Mouse (Mus musculus) ES-Bruce4 (cell line): ENCODE results near the gene Pdf. TPM values are rescaled to one million over a fixed set of nuclear protein-coding genes. Genes with fewer than 3 reads are reported as not detected.

Experiments
- H3K27ac ChIP-seq: 2 replicates; pipeline ENCODE4 v1.5.1; 2012; ENCODE audit warnings: low read length, inconsistent platforms; ENCODE audit not compliant: insufficient read depth
- H3K27me3 ChIP-seq: 2 replicates; pipeline ENCODE4 v1.6.1; 2012; ENCODE audit warnings: mild to moderate bottlenecking, low read length, inconsistent platforms; ENCODE audit not compliant: control insufficient read depth, poor library complexity, insufficient read depth, severe bottlenecking
- H3K36me3 ChIP-seq: 2 replicates; pipeline ENCODE4 v1.6.1; 2012; ENCODE audit warnings: inconsistent platforms, mild to moderate bottlenecking, low read length, moderate library complexity; ENCODE audit not compliant: control insufficient read depth, poor library complexity, insufficient read depth, severe bottlenecking
- H3K4me1 ChIP-seq: one replicate; pipeline ENCODE4 v1.8.1; 2011; ENCODE audit warnings: low read length; ENCODE audit not compliant: control insufficient read depth, insufficient read depth
- H3K4me3 ChIP-seq: 2 replicates; pipeline ENCODE4 v1.5.1; 2011; ENCODE audit warnings: low read depth, mild to moderate bottlenecking, low read length
- H3K9ac ChIP-seq: 2 replicates; pipeline ENCODE4 v1.6.1; 2012; ENCODE audit warnings: low read depth, mild to moderate bottlenecking, inconsistent platforms; ENCODE audit not compliant: poor library complexity, severe bottlenecking
- H3K9me3 ChIP-seq: replicated peaks from 2 replicates; pipeline ENCODE4 v1.6.1; 2012; ENCODE audit warnings: mild to moderate bottlenecking, low read length, inconsistent platforms; ENCODE audit not compliant: control insufficient read depth, poor library complexity, insufficient read depth, severe bottlenecking
- CTCF ChIP-seq: IDR thresholded peaks from one replicate; pipeline ENCODE4 v1.8.1; 2011; ENCODE audit warnings: low read depth, low read length
- EP300 ChIP-seq: IDR thresholded peaks from 2 replicates; pipeline ENCODE4 v1.6.1; 2011; ENCODE audit warnings: low read depth, low read length; ENCODE audit not compliant: insufficient read depth
- POLR2A ChIP-seq: IDR thresholded peaks from one replicate; pipeline ENCODE4 v1.8.1; 2011; ENCODE audit warnings: low read length; ENCODE audit not compliant: insufficient read depth
- polyA plus RNA-seq: library from polyadenylated mRNA; stranded (reverse); fragments of >200 nt; gene quantifications from 2 replicates; pipeline ENCODE4 v1.2.4, GENCODE M21; 2011; ENCODE audit warnings: low read depth; ENCODE audit not compliant: missing spikeins, insufficient read depth, insufficient read length

Gene Pdf
- polyA plus RNA-seq, 1 experiment: 5.7 TPM

DNA sequence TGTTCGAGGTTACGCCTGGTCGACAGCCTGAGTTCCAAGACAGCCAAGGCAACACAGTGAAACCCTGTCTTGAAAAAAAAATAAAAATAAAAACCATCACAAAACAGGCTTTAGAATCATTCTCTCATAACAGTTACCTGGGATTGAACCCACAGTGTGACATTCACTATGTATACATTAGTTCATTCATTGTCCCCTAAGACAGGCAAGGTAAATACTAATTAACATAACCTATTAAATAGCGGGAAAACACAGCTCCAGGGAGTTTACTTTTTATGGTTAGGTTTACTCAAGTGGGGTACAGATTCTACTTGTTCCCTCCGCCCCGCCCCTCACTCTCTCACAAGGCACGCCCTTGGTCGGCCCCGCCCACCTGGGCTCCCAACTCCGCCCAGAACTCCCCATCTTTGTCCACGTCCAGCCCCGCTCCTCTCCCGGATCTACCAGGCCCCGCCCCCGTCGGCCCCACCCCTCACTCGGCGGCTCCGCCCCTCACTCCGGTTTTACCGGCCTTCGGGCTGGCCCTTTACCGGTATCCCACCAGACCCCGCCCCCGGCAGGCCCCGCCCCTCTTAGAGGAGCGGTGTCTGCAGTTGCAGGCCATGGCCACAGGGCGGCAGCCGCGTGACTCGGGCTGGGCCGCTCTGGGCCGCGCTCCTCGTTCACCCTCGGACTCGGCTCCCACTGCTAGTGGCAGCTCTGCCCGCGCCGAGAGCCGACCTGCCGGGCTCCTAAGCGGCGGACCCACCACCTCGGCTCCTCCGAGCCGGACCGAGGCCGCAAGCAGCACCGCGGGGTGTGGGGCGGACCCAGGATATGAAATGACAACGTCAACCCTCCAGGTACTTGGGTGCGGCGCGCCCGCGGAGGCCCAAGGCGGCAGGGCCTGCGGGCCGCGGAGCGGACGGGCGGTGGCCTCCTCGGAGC lies 17.5 kb downstream of the Pdf start, which contains the start of gene Vps4a:
Vps4a (plus strand) TSS at position 573 of the 927 bp plus-strand sequence.
- H3K36me3 ChIP-seq: no peaks in the 10 kb centered on the region
- TF ChIP-seq CTCF (peak; percentile 69), EP300 (no peak), POLR2A (peak; percentile 49)

GRCm38 (mm10) chr8:107030058-107030457 lies 18.4 kb downstream of the Pdf start:
- H3K27ac ChIP-seq: no peak overlapping the region
- no peaks in the 10 kb centered on the region for H3K9me3 ChIP-seq
- no peaks in the 10 kb centered on the region for H3K27me3 ChIP-seq
- no peak for TF ChIP-seq CTCF
- TF ChIP-seq POLR2A: no peak
- TF ChIP-seq EP300: no peak
- H3K9ac ChIP-seq: no peak overlapping the region
- no peak overlapping the region for H3K4me3 ChIP-seq
- H3K4me1 ChIP-seq: peaks cover 2% of the 10 kb centered on the region
- H3K36me3 ChIP-seq: no peaks in the 10 kb centered on the region

More for the DNA sequence above, 17.5 kb downstream of the Pdf start, which contains the start of gene Vps4a:
- Histone ChIP-seq H3K9me3 (no peaks in the 10 kb centered on the region), H3K27ac (no peak within 1 kb of the TSS), H3K9ac (peak within 1 kb of the TSS; percentile 77), H3K27me3 (no peaks in the 10 kb centered on the region), H3K4me1 (peaks cover 2% of the 10 kb centered on the region), H3K4me3 (peak within 1 kb of the TSS; percentile 85)

DNA sequence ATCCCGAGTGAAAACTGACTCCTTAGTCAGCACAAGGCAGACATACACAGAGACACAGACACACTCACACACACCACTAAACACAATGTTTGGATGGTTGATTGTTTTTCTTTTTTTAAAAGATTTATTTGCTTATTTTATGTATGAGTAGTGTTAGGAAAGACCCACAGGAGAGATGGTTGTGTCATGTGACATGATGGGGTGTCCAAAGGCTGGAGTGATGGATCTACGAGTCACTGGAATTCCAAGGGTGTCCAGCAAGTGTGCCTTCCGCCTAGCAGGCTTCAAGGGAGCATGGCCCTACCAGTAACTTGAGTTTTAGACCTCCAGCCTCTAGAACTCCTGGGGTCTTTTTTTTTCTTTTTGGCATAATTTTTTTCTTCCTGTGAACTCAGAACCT lies 19.1 kb downstream of the Pdf start:
- H3K4me1 ChIP-seq: peaks cover 2% of the 10 kb centered on the region
- no peaks in the 10 kb centered on the region for H3K36me3 ChIP-seq
- H3K27ac ChIP-seq: no peak overlapping the region
- H3K27me3 ChIP-seq: no peaks in the 10 kb centered on the region
- TF ChIP-seq EP300: no peak
- TF ChIP-seq CTCF: no peak
- no peak for TF ChIP-seq POLR2A
- no peak overlapping the region for H3K9ac ChIP-seq
- H3K4me3 ChIP-seq: no peak overlapping the region
- H3K9me3 ChIP-seq: no peaks in the 10 kb centered on the region

- Histone ChIP-seq H3K36me3 (no peaks in the 10 kb centered on the region), H3K27ac (no peak overlapping the region), H3K9me3 (no peaks in the 10 kb centered on the region), H3K4me3 (no peak overlapping the region), H3K4me1 (no peaks in the 10 kb centered on the region), H3K9ac (no peak overlapping the region), H3K27me3 (no peaks in the 10 kb centered on the region)
- TF ChIP-seq POLR2A (no peak), CTCF (no peak), EP300 (no peak)
Observed at GRCm38 (mm10) chr8:107023479-107023878, 24.9 kb downstream of the Pdf start.

DNA sequence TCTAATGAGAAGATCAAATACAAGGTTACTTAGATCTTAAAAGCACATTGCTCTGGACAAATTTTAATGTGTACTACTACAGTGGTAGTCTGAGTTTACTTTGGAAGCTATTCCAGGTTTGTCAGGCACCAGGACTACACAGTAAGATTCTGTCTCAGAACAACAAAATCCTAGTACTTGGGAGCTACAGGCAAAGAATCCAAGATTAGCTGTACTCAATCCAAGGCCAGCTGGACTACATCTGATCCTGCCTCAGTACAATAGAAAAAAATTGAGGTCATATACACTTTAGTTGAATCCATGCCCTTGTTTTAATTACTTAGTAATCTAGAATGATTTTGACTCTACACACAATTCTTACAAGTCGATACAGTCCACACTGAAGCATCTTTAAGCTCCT lies 33.5 kb downstream of the Pdf start:
- Histone ChIP-seq H3K9me3 (no peaks in the 10 kb centered on the region), H3K9ac (no peak overlapping the region), H3K27ac (no peak overlapping the region), H3K4me3 (no peak overlapping the region), H3K27me3 (no peaks in the 10 kb centered on the region), H3K36me3 (peaks cover 15% of the 10 kb centered on the region), H3K4me1 (no peaks in the 10 kb centered on the region)
- TF ChIP-seq EP300: no peak
- no peak for TF ChIP-seq CTCF
- TF ChIP-seq POLR2A: no peak

GRCm38 (mm10) chr8:107012666-107013065 lies 35.7 kb downstream of the Pdf start:
- H3K9me3 ChIP-seq: no peaks in the 10 kb centered on the region
- no peaks in the 10 kb centered on the region for H3K4me1 ChIP-seq
- H3K9ac ChIP-seq: no peak overlapping the region
- TF ChIP-seq EP300: no peak
- no peak for TF ChIP-seq POLR2A
- no peak for TF ChIP-seq CTCF
- no peak overlapping the region for H3K4me3 ChIP-seq
- H3K36me3 ChIP-seq: peaks cover 32% of the 10 kb centered on the region
- H3K27me3 ChIP-seq: no peaks in the 10 kb centered on the region
- no peak overlapping the region for H3K27ac ChIP-seq
